Mouse (Mus musculus) heart, postnatal 36 days (tissue): ENCODE data around the gene Trim11. TPM values are rescaled to one million over a fixed set of nuclear protein-coding genes. Genes with fewer than 3 reads are reported as not detected.

Experiments used
- DNase-seq, 2 experiments: peaks; one replicate each; pipeline ENCODE4 v3.0.0; 2021 to 2022
- intact Hi-C: fragments of 180-260 bp; cut with DNase I; formaldehyde crosslinking; loops from one replicate; pipeline ENCODE4 v1.15.1; 2025
- total RNA-seq, 2 experiments: library from RNA; stranded (reverse); gene quantifications; 2 replicates each; pipeline ENCODE4 v1.2.3; 2021

Trim11 gene
- total RNA-seq = 10 to 100 TPM; 14.5 TPM

GRCm38 (mm10) chr11:58978027-58978705 lies at the start of gene Trim11:
Gene Trim11 (plus strand): TSS chr11:58978093.
- intact Hi-C loops = loop anchor here (2.0 to 5.0 kb wide), 2 partner anchors 21 to 131 kb away; partner anchors contain the start of gene Gm12258
- peak; percentile 68 to 74 for DNase-seq

- intact Hi-C loops = no loop called here
- no peak for DNase-seq
Measured at GRCm38 (mm10) chr11:58929055-58929454, 48.8 kb upstream of the Trim11 start.

GRCm38 (mm10) chr11:58929641-58930040 lies 48.3 kb upstream of the Trim11 start:
- intact Hi-C loops = loop anchor here (10.0 kb wide), 1 partner anchor 365 kb away; the partner anchor contains the start of gene Wnt3a
- DNase-seq = no peak

GRCm38 (mm10) chr11:58930254-58930653 lies 47.6 kb upstream of the Trim11 start:
- intact Hi-C loops = loop anchor here (10.0 kb wide), 1 partner anchor 365 kb away; the partner anchor contains the start of gene Wnt3a
- no peak for DNase-seq

- intact Hi-C loops = loop anchor here (10.0 kb wide), 1 partner anchor 363 kb away; the partner anchor contains the start of gene Wnt3a
- DNase-seq = no peak
Measured at GRCm38 (mm10) chr11:58931576-58931975, 46.3 kb upstream of the Trim11 start.

GRCm38 (mm10) chr11:58937909-58938308 lies 40.0 kb upstream of the Trim11 start:
- intact Hi-C loops = loop anchor here (1.0 to 10.0 kb wide), 2 partner anchors 10 to 357 kb away; partner anchors contain the start of gene Wnt3a
- DNase-seq = no peak

- peak; percentile 91 to 92 for DNase-seq
- intact Hi-C loops = loop anchor here (1.0 to 10.0 kb wide), 2 partner anchors 10 to 356 kb away; partner anchors contain the start of gene Wnt3a
Measured at GRCm38 (mm10) chr11:58938322-58939087, 39.4 kb upstream of the Trim11 start, which contains the start of gene Rnf187. Gene Rnf187 (minus strand): TSS chr11:58938916.

GRCm38 (mm10) chr11:58939088-58939439 lies 38.8 kb upstream of the Trim11 start:
- DNase-seq = no peak
- intact Hi-C loops = loop anchor here (10.0 kb wide), 1 partner anchor 356 kb away; the partner anchor contains the start of gene Wnt3a

GRCm38 (mm10) chr11:58944136-58944535 lies 33.8 kb upstream of the Trim11 start:
- no peak for DNase-seq
- intact Hi-C loops = no loop called here

GRCm38 (mm10) chr11:58947306-58947705 lies 30.6 kb upstream of the Trim11 start:
- intact Hi-C loops = no loop called here
- no peak for DNase-seq

GRCm38 (mm10) chr11:58947798-58948528 lies 29.9 kb upstream of the Trim11 start:
- DNase-seq = no peak
- intact Hi-C loops = no loop called here

GRCm38 (mm10) chr11:58948542-58949479 lies 29.1 kb upstream of the Trim11 start, which contains the start of gene Hist3h2ba:
Gene Hist3h2ba (plus strand): TSS chr11:58948920.
- DNase-seq = peak; percentile 42 to 48
- intact Hi-C loops = no loop called here

- DNase-seq = no peak
- intact Hi-C loops = loop anchor here (10.0 kb wide), 2 partner anchors 255 to 1465 kb away; partner anchors contain the start of genes 2310033P09Rik, Atpaf2, Gid4 and Mrpl55
Measured at GRCm38 (mm10) chr11:58949480-58950431, 28.1 kb upstream of the Trim11 start.

GRCm38 (mm10) chr11:58951210-58951609 lies 26.7 kb upstream of the Trim11 start:
- no peak for DNase-seq
- intact Hi-C loops = loop anchor here (10.0 kb wide), 2 partner anchors 254 to 1464 kb away; partner anchors contain the start of genes 2310033P09Rik, Atpaf2, Gid4 and Mrpl55

- DNase-seq = no peak
- intact Hi-C loops = loop anchor here (10.0 kb wide), 2 partner anchors 251 to 1461 kb away; partner anchors contain the start of genes 2310033P09Rik, Atpaf2, Gid4 and Mrpl55
Measured at GRCm38 (mm10) chr11:58953351-58954169, 24.3 kb upstream of the Trim11 start.

- intact Hi-C loops = loop anchor here (10.0 kb wide), 2 partner anchors 251 to 1461 kb away; partner anchors contain the start of genes 2310033P09Rik, Atpaf2, Gid4 and Mrpl55
- peak in 1 of 2 experiments; percentile 77 for DNase-seq
Measured at GRCm38 (mm10) chr11:58954170-58954419, 23.8 kb upstream of the Trim11 start.
